Mouse (Mus musculus): ENCODE measurements at regions not wholly inside any gene's neighbourhood (a gene's known extent, or its start where the extent isn't known, plus 50 kb on each side); places are given as distances from the start of the nearest gene placed in this dataset.

DNA sequence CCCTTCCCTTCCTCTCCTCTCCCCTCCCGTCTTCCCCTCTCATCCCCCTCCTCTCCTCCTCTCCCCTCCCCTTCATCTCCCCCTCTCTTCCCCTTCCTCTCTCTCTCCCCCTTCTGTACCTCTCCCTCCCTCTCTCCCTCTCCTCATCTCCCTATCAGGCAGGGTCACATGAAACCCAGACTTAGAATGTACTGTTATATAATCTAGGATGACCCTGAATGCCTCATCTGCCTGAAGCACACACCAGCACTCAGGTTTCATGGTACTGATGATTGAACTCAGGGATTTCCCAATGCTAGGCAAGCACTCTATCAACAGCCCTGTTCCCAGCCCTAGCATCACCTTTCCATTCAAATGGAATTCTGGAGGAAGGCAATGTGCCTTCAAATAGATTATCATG is 264.6 kb upstream of the 1700056E22Rik start:
- TF ChIP-seq CTCF (IDR thresholded peaks at IDR 0.05; ENCODE audit: low read depth, low read length) (no peak), POLR2A (IDR thresholded peaks at IDR 0.05; ENCODE audit: insufficient read depth, low read length) (no peak), EP300 (IDR thresholded peaks at IDR 0.05; ENCODE audit: insufficient read depth, low read depth, low read length) (no peak)

All from ES-Bruce4 (cell line).